Mouse (Mus musculus): ENCODE results near the gene Oprl1.
A peak's percentile ranks its signal among the peaks of the same experiment; 100 is the strongest.

Oprl1 gene

GRCm38 (mm10) chr2:181714903-181715326 lies at the start of gene Oprl1:
Gene Oprl1, plus strand, starts transcription at chr2:181715016.
- DNase-seq (ENCODE audit: low read depth, low spot score) = peak; percentile 85

GRCm38 (mm10) chr2:181670285-181670912 lies 44.4 kb upstream of the Oprl1 start:
- no peak for DNase-seq (ENCODE audit: low read depth, low spot score)

GRCm38 (mm10) chr2:181670913-181671311 lies 43.9 kb upstream of the Oprl1 start:
- peak; percentile 45 for DNase-seq (ENCODE audit: low read depth, low spot score)

GRCm38 (mm10) chr2:181671326-181671725 lies 43.5 kb upstream of the Oprl1 start, which contains the start of gene Sox18:
Gene Sox18, minus strand, starts transcription at chr2:181671640.
- DNase-seq (ENCODE audit: low read depth, low spot score) = peak; percentile 53

- no peak for DNase-seq (ENCODE audit: low read depth, low spot score)
Measured at GRCm38 (mm10) chr2:181671984-181672383, 42.8 kb upstream of the Oprl1 start.

GRCm38 (mm10) chr2:181673501-181673900 lies 41.3 kb upstream of the Oprl1 start:
- no peak for DNase-seq (ENCODE audit: low read depth, low spot score)

GRCm38 (mm10) chr2:181674934-181675333 lies 39.9 kb upstream of the Oprl1 start:
- no peak for DNase-seq (ENCODE audit: low read depth, low spot score)

GRCm38 (mm10) chr2:181675454-181675853 lies 39.4 kb upstream of the Oprl1 start:
- peak; percentile 60 for DNase-seq (ENCODE audit: low read depth, low spot score)

- DNase-seq (ENCODE audit: low read depth, low spot score) = no peak
Measured at GRCm38 (mm10) chr2:181676424-181676823, 38.4 kb upstream of the Oprl1 start.

- DNase-seq (ENCODE audit: low read depth, low spot score) = peak; percentile 44
Measured at GRCm38 (mm10) chr2:181677096-181677754, 37.6 kb upstream of the Oprl1 start.

GRCm38 (mm10) chr2:181677755-181678098 lies 37.1 kb upstream of the Oprl1 start:
- no peak for DNase-seq (ENCODE audit: low read depth, low spot score)

GRCm38 (mm10) chr2:181678780-181679179 lies 36.0 kb upstream of the Oprl1 start:
- peak; percentile 95 for DNase-seq (ENCODE audit: low read depth, low spot score)

GRCm38 (mm10) chr2:181679951-181680715 lies 34.7 kb upstream of the Oprl1 start, which contains the start of gene Tcea2:
Gene Tcea2, plus strand, starts transcription at chr2:181680310.
- DNase-seq (ENCODE audit: low read depth, low spot score) = peak; percentile 92

GRCm38 (mm10) chr2:181680716-181681117 lies 34.1 kb upstream of the Oprl1 start:
- peak; percentile 81 for DNase-seq (ENCODE audit: low read depth, low spot score)

GRCm38 (mm10) chr2:181681978-181682377 lies 32.8 kb upstream of the Oprl1 start:
- no peak for DNase-seq (ENCODE audit: low read depth, low spot score)

GRCm38 (mm10) chr2:181683381-181683780 lies 31.4 kb upstream of the Oprl1 start:
- DNase-seq (ENCODE audit: low read depth, low spot score) = no peak

GRCm38 (mm10) chr2:181684713-181685112 lies 30.1 kb upstream of the Oprl1 start:
- no peak for DNase-seq (ENCODE audit: low read depth, low spot score)

- no peak for DNase-seq (ENCODE audit: low read depth, low spot score)
Measured at GRCm38 (mm10) chr2:181685686-181686085, 29.1 kb upstream of the Oprl1 start.

- no peak for DNase-seq (ENCODE audit: low read depth, low spot score)
Measured at GRCm38 (mm10) chr2:181687586-181687985, 27.2 kb upstream of the Oprl1 start.

- DNase-seq (ENCODE audit: low read depth, low spot score) = no peak
Measured at GRCm38 (mm10) chr2:181689466-181690160, 25.2 kb upstream of the Oprl1 start.

- DNase-seq (ENCODE audit: low read depth, low spot score) = no peak
Measured at GRCm38 (mm10) chr2:181691083-181691482, 23.7 kb upstream of the Oprl1 start.

GRCm38 (mm10) chr2:181691571-181691970 lies 23.2 kb upstream of the Oprl1 start:
- no peak for DNase-seq (ENCODE audit: low read depth, low spot score)

All from brain, adult 2 months (tissue).